Mouse (Mus musculus): Measurements from ENCODE around the gene Gm9736. TPM values are rescaled to one million over a fixed set of nuclear protein-coding genes. Genes with fewer than 3 reads are reported as not detected.
"Not testable (repeated sequence)": the region's sequence is repeated elsewhere in the genome, so short reads cannot be mapped to it uniquely, and the experiment has no call there.

Gm9736 gene
- polyA plus RNA-seq, 1 experiment from 2014 or later, result not detected

DNA sequence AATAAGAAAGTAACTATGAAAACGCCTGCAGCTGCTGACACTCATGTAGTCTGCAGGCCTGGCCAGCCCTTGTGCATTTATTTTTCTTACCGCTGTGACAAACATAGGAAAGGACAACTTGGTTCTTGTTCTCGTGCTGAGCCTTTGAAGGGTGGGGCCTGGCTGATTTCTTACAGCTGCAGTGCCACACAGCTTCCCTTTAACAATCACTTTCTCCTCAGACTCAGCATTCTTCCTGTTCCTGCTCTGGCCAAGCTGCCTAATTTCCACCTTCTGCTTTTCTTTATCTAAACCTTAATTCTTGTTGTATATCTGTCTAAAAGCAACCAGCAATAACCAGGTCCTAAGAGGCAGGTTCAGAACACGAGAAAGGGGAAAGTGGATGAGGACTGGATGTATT, 37.4 kb downstream of the Gm9736 start:
- H3K4me3 ChIP-seq (replicated peaks), result no peak overlapping the region
- H3K27ac ChIP-seq, result no peak overlapping the region
- H3K27me3 ChIP-seq (replicated peaks), result no peaks in the 10 kb centered on the region
- no peak for ATAC-seq
- H3K9me3 ChIP-seq, result no peaks in the 10 kb centered on the region
- no peaks in the 10 kb centered on the region for H3K36me3 ChIP-seq
- H3K4me2 ChIP-seq (replicated peaks), result no peak overlapping the region
- no peak overlapping the region for H3K9ac ChIP-seq
- 62% methylated on average over 4 of the region's 4 CpGs for WGBS
- H3K4me1 ChIP-seq (replicated peaks), result no peaks in the 10 kb centered on the region

DNA sequence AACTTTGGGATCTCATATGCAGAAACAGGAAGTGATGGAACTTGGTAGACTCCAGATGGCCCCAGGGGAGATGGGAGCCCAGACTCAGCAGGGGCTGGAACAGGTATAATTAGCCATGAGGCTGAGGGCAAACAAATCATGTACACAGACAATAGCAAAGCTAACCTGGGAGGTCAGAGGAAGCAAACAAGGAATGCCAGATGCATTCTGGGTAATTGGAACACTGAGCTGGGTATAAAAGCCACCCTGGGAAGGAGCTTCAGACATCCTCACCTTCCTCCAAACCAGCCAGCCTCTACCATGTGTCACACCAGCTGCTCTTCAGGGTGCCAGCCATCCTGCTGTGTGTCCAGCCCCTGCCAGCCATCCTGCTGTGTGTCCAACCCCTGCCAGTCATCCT, 40.0 kb downstream of the Gm9736 start, which contains the start of gene Gm10024:
Gene Gm10024 (plus strand): TSS at position 301 of the 400 bp plus-strand sequence.
- H3K9me3 ChIP-seq; H3K4me1 ChIP-seq (replicated peaks); H3K4me2 ChIP-seq (replicated peaks); H3K36me3 ChIP-seq; H3K27ac ChIP-seq; H3K27me3 ChIP-seq (replicated peaks); H3K4me3 ChIP-seq (replicated peaks); H3K9ac ChIP-seq; ATAC-seq: not testable (repeated sequence)

DNA sequence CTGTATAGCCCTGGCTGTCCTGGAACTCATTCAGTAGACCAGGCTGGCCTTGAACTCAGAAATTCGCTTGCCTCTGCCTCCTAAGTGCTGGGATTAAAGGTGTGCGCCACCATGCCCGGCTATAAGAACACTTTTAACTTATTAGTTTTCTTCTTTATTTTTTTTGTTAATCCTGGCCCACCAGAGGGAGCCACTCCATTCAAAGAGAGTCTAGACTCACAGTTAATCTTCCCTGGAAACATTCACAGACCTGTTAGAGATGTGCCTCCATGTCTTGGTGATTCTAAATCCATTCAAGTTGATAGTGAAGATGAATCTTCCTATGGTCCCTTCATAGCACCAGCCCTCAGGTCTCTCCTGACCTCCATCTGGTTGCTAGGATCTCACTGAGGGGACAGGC, 41.3 kb downstream of the Gm9736 start:
- Histone ChIP-seq H3K4me1 (replicated peaks) (no peaks in the 10 kb centered on the region), H3K27ac (no peak overlapping the region), H3K9ac (no peak overlapping the region), H3K9me3 (no peaks in the 10 kb centered on the region), H3K4me3 (replicated peaks) (no peak overlapping the region), H3K4me2 (replicated peaks) (no peak overlapping the region), H3K36me3 (no peaks in the 10 kb centered on the region), H3K27me3 (replicated peaks) (no peaks in the 10 kb centered on the region)
- no peak for ATAC-seq
- WGBS, result 78% methylated on average over 3 of the region's 3 CpGs

DNA sequence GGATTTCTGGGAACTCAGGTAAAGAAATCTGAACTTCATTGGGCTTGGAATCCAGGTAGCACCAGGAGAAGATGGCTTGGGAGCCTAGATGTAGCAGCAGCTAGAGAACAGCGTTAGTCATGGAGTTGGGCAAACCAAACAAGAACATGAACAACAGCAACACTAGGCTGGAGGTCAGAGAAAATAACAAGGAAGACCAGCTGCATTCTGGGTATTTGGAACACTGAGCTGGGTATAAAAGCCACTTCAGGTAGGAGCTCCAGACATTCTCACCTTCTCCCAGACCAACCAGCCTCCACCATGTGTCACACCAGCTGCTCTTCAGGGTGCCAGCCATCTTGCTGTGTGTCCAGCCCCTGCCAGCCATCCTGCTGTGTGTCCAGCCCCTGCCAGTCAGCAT, 44.8 kb downstream of the Gm9736 start, which contains the start of gene Gm10272:
Gene Gm10272 (plus strand): TSS at position 301 of the 400 bp plus-strand sequence.
- Histone ChIP-seq H3K36me3 (no peaks in the 10 kb centered on the region), H3K27ac (no peak within 1 kb of the TSS), H3K4me2 (replicated peaks) (no peak within 1 kb of the TSS), H3K9me3 (peaks cover 2% of the 10 kb centered on the region; the same call in 1 of the 2 replicates), H3K9ac (no peak within 1 kb of the TSS), H3K4me1 (replicated peaks) (no peaks in the 10 kb centered on the region), H3K4me3 (replicated peaks) (no peak within 1 kb of the TSS), H3K27me3 (replicated peaks) (no peaks in the 10 kb centered on the region)
- WGBS, result 97% methylated on average over 1 of the region's 1 CpGs
- ATAC-seq, result no peak

Other genes with a start within 250 kb of the Gm9736 start
- 39.1 and 40.3 TPM in 2 replicates for gene Fam207a, start 235.6 kb downstream of the Gm9736 start, polyA plus RNA-seq (2015; fragmentation: Nextera tagmentation; extraction: Ambion mirVana)
- 3.2 and 3.7 TPM in 2 replicates for gene Itgb2, start 221.1 kb downstream of the Gm9736 start, polyA plus RNA-seq (2015; fragmentation: Nextera tagmentation; extraction: Ambion mirVana)
- gene Pttg1ip, start 169.6 kb downstream of the Gm9736 start, polyA plus RNA-seq (2015; fragmentation: Nextera tagmentation; extraction: Ambion mirVana), result 146 and 156 TPM in 2 replicates
- gene Sumo3, start 145.3 kb downstream of the Gm9736 start, polyA plus RNA-seq (2015; fragmentation: Nextera tagmentation; extraction: Ambion mirVana), result 338 and 345 TPM in 2 replicates
- gene Gm49325, start 145.2 kb downstream of the Gm9736 start, polyA plus RNA-seq (2015; fragmentation: Nextera tagmentation; extraction: Ambion mirVana), result 4.1 and 5.4 TPM in 2 replicates
- 65.0 and 70.3 TPM in 2 replicates for gene Ube2g2, start 129.1 kb downstream of the Gm9736 start, polyA plus RNA-seq (2015; fragmentation: Nextera tagmentation; extraction: Ambion mirVana)
- 0.47 and 0.53 TPM in 2 replicates for gene Tspear, start 64.8 kb downstream of the Gm9736 start, polyA plus RNA-seq (2015; fragmentation: Nextera tagmentation; extraction: Ambion mirVana)
- not detected in 2 replicates for gene Gm19402, start 60.6 kb downstream of the Gm9736 start, polyA plus RNA-seq (2015; fragmentation: Nextera tagmentation; extraction: Ambion mirVana)
- gene Gm9508, start 54.1 kb downstream of the Gm9736 start, polyA plus RNA-seq (2015; fragmentation: Nextera tagmentation; extraction: Ambion mirVana), result not detected in 2 replicates
- not detected in 2 replicates for gene Gm10272, start 44.7 kb downstream of the Gm9736 start, polyA plus RNA-seq (2015; fragmentation: Nextera tagmentation; extraction: Ambion mirVana)
- not detected in 2 replicates for gene Gm10024, start 39.9 kb downstream of the Gm9736 start, polyA plus RNA-seq (2015; fragmentation: Nextera tagmentation; extraction: Ambion mirVana)
- not detected in 2 replicates for gene Gm10142, start 35.5 kb downstream of the Gm9736 start, polyA plus RNA-seq (2015; fragmentation: Nextera tagmentation; extraction: Ambion mirVana)
- not detected in 2 replicates for gene Krtap12-1, start 30.8 kb downstream of the Gm9736 start, polyA plus RNA-seq (2015; fragmentation: Nextera tagmentation; extraction: Ambion mirVana)
- gene Gm10100, start 24.9 kb downstream of the Gm9736 start, polyA plus RNA-seq (2015; fragmentation: Nextera tagmentation; extraction: Ambion mirVana), result not detected in 2 replicates
- not detected in 2 replicates for gene Gm18596, start 8.7 kb downstream of the Gm9736 start, polyA plus RNA-seq (2015; fragmentation: Nextera tagmentation; extraction: Ambion mirVana)
- gene Gm3233, start 8.3 kb upstream of the Gm9736 start, polyA plus RNA-seq (2015; fragmentation: Nextera tagmentation; extraction: Ambion mirVana), result not detected in 2 replicates
- gene Gm3238, start 20.0 kb upstream of the Gm9736 start, polyA plus RNA-seq (2015; fragmentation: Nextera tagmentation; extraction: Ambion mirVana), result not detected in 2 replicates
- gene Gm7138, start 25.6 kb upstream of the Gm9736 start, polyA plus RNA-seq (2015; fragmentation: Nextera tagmentation; extraction: Ambion mirVana), result not detected in 2 replicates
- not detected in 2 replicates for gene Gm3250, start 31.2 kb upstream of the Gm9736 start, polyA plus RNA-seq (2015; fragmentation: Nextera tagmentation; extraction: Ambion mirVana)
- gene Gm7137, start 36.8 kb upstream of the Gm9736 start, polyA plus RNA-seq (2015; fragmentation: Nextera tagmentation; extraction: Ambion mirVana), result not detected in 2 replicates
- gene Gm9639, start 43.7 kb upstream of the Gm9736 start, polyA plus RNA-seq (2015; fragmentation: Nextera tagmentation; extraction: Ambion mirVana), result not detected in 2 replicates
- not detected in 2 replicates for gene Gm19668, start 47.8 kb upstream of the Gm9736 start, polyA plus RNA-seq (2015; fragmentation: Nextera tagmentation; extraction: Ambion mirVana)
- gene Gm9507, start 60.5 kb upstream of the Gm9736 start, polyA plus RNA-seq (2015; fragmentation: Nextera tagmentation; extraction: Ambion mirVana), result not detected in 2 replicates
- not detected in 2 replicates for gene Gm2696, start 63.3 kb upstream of the Gm9736 start, polyA plus RNA-seq (2015; fragmentation: Nextera tagmentation; extraction: Ambion mirVana)
- not detected in 2 replicates for gene Krtap10-4, start 75.7 kb upstream of the Gm9736 start, polyA plus RNA-seq (2015; fragmentation: Nextera tagmentation; extraction: Ambion mirVana)
- gene Krtap10-10, start 84.6 kb upstream of the Gm9736 start, polyA plus RNA-seq (2015; fragmentation: Nextera tagmentation; extraction: Ambion mirVana), result not detected in 2 replicates
- not detected in 2 replicates for gene Gm36176, start 95.4 kb upstream of the Gm9736 start, polyA plus RNA-seq (2015; fragmentation: Nextera tagmentation; extraction: Ambion mirVana)
- not detected in 2 replicates for gene Gm10318, start 101.5 kb upstream of the Gm9736 start, polyA plus RNA-seq (2015; fragmentation: Nextera tagmentation; extraction: Ambion mirVana)
- gene Gm3285, start 110.6 kb upstream of the Gm9736 start, polyA plus RNA-seq (2015; fragmentation: Nextera tagmentation; extraction: Ambion mirVana), result not detected in 2 replicates
- 3.9 TPM in 2 replicates for gene Lrrc3, start 151.2 kb upstream of the Gm9736 start, polyA plus RNA-seq (2015; fragmentation: Nextera tagmentation; extraction: Ambion mirVana)
- gene Trpm2, start 219.2 kb upstream of the Gm9736 start, polyA plus RNA-seq (2015; fragmentation: Nextera tagmentation; extraction: Ambion mirVana), result 1.1 and 1.2 TPM in 2 replicates
- 17.3 and 17.5 TPM in 2 replicates for gene 1810043G02Rik, start 227.2 kb upstream of the Gm9736 start, polyA plus RNA-seq (2015; fragmentation: Nextera tagmentation; extraction: Ambion mirVana)

Measured in intestine, embryonic 15.5 days (tissue).